Mouse (Mus musculus): Measurements from ENCODE around the gene L3mbtl4.

GRCm38 (mm10) chr17:68275138-68275537 lies 1.5 kb downstream of the L3mbtl4 start:
- no peak for TF ChIP-seq POLR2A (IDR thresholded peaks at IDR 0.05; ENCODE audit: control insufficient read depth, extremely low read depth, insufficient read depth, low read length, poor library complexity)
- no peak for TF ChIP-seq CTCF (IDR thresholded peaks at IDR 0.05; ENCODE audit: borderline replicate concordance, control insufficient read depth, extremely low read depth, insufficient read depth, low read length, poor library complexity)

Measured in thymus, adult 2 months (tissue).